Mouse (Mus musculus) heart, embryonic 15.5 days (tissue): ENCODE data around the gene Clba1. TPM values are rescaled to one million over a fixed set of nuclear protein-coding genes. Genes with fewer than 3 reads are reported as not detected.

Source experiments
- ATAC-seq: fragments of 200-750 bp; cut with Nextera tagmentation; replicated peaks from 2 replicates; pipeline ENCODE4 v1.8.0; 2017; ENCODE audit warnings: low read depth, moderate TSS enrichment; ENCODE audit not compliant: insufficient number of reproducible peaks, insufficient read depth, low FRiP score
- H3K27ac ChIP-seq: fragments of 300-500 bp; sonication (generic); 2 replicates; pipeline ENCODE4 v1.5.1; 2015; ENCODE audit warnings: mild to moderate bottlenecking, inconsistent platforms
- H3K27me3 ChIP-seq: fragments of 300-500 bp; sonication (generic); 2 replicates; pipeline ENCODE4 v1.6.1; 2015; ENCODE audit warnings: inconsistent platforms
- H3K36me3 ChIP-seq: fragments of 300-500 bp; sonication (generic); 2 replicates; pipeline ENCODE4 v1.6.1; 2015; ENCODE audit warnings: mild to moderate bottlenecking, inconsistent platforms
- H3K4me1 ChIP-seq: fragments of 300-500 bp; sonication (generic); replicated peaks from 2 replicates; pipeline ENCODE4 v1.6.1; 2015; ENCODE audit warnings: inconsistent platforms
- H3K4me2 ChIP-seq: fragments of 300-500 bp; sonication (generic); 2 replicates; pipeline ENCODE4 v1.6.1; 2015; ENCODE audit warnings: inconsistent platforms, mild to moderate bottlenecking, moderate library complexity
- H3K4me3 ChIP-seq: fragments of 300-500 bp; sonication (generic); 2 replicates; pipeline ENCODE4 v1.5.1; 2015; ENCODE audit warnings: mild to moderate bottlenecking, inconsistent platforms
- H3K9ac ChIP-seq: fragments of 300-500 bp; sonication (generic); 2 replicates; pipeline ENCODE4 v1.6.1; 2015; ENCODE audit warnings: mild to moderate bottlenecking, inconsistent platforms
- H3K9me3 ChIP-seq: fragments of 300-500 bp; sonication (generic); replicated peaks from 2 replicates; pipeline ENCODE4 v1.6.1; 2016; ENCODE audit warnings: inconsistent platforms
- WGBS: fragments of 180-500 bp; shearing (Covaris S2); methylation state at CpG from one replicate; pipeline ENCODE4 v1.1.7; 2015; ENCODE audit warnings: mixed read lengths; 5-methylcytosine and 5-hydroxymethylcytosine counted together
- polyA plus RNA-seq: library from polyadenylated mRNA; unstranded; fragments of >200 nt; fragmentation: Nextera tagmentation; extraction: Ambion mirVana; gene quantifications from 2 replicates; pipeline ENCODE4 v1.2.1, GENCODE M21; 2015

The Clba1 gene
- polyA plus RNA-seq, 1 experiment from 2014 or later = 5.7 TPM

DNA sequence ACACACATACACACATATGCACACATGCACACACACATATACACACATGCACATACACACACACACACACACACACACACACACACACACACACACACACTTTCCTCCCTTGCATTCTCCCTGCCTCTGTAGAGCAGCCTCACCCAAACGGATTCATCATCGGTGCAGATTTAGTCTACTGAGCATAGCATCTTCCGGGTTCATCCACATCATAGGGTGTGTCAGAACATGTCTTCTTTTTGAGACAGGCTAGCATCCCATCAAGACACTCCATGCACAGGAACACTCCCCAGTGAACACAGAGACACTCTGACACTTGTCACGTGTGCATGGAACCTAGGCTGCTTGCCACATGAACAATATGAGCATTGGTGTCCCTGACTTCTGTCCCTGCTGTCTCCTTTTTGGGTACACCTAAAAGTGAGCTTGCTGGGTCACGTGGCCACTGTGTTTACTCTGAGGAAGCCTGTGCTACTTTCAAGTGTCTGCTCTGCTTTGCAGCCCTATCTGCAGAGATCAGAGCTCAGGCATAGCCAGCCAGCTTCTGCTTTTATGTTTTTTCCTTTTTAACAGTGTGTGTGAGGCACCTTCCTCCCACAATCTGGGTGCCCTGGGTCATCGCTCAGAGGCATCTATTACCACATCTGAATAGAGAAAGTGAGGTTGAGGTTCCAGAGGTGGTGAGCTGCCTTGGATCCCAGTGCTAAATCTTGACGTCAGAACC lies 46.0 kb downstream of the Clba1 start:
- H3K9me3 ChIP-seq = no peaks in the 10 kb centered on the region
- no peaks in the 10 kb centered on the region for H3K4me1 ChIP-seq
- 63% methylated on average over 7 of the region's 7 CpGs for WGBS
- H3K27ac ChIP-seq = no peak overlapping the region
- H3K4me3 ChIP-seq = no peak overlapping the region
- ATAC-seq = no peak
- no peak overlapping the region for H3K4me2 ChIP-seq
- no peaks in the 10 kb centered on the region for H3K36me3 ChIP-seq
- H3K9ac ChIP-seq = no peak overlapping the region
- 0 out of 2 replicates have a peak, but pooled peaks cover 2% of the 10 kb centered on the region for H3K27me3 ChIP-seq

DNA sequence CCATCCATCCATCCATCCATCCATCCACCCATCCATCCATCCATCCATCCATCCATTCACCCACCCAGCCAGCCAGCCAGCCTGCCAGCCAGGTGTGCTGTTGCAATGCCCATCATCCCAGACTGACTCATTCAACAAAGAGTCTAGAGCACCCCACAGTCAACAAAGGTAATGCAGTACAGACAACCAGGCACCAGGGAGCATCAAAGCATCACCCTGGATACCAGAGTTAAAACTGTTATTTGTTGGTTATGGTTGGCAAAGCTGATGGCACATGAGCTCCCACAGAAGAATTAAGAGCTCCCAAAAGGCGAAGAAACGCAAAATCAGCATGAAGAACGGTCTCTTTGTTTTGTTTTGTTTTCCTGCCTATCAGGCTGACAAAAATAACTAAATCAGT lies 47.6 kb downstream of the Clba1 start:
- Histone ChIP-seq H3K9ac (no peak overlapping the region), H3K4me2 (no peak overlapping the region), H3K4me3 (no peak overlapping the region), H3K4me1 (no peaks in the 10 kb centered on the region), H3K27ac (no peak overlapping the region), H3K27me3 (0 out of 2 replicates have a peak, but pooled peaks cover 2% of the 10 kb centered on the region), H3K9me3 (no peaks in the 10 kb centered on the region), H3K36me3 (no peaks in the 10 kb centered on the region)
- 76% methylated on average over 3 of the region's 3 CpGs for WGBS
- no peak for ATAC-seq

DNA sequence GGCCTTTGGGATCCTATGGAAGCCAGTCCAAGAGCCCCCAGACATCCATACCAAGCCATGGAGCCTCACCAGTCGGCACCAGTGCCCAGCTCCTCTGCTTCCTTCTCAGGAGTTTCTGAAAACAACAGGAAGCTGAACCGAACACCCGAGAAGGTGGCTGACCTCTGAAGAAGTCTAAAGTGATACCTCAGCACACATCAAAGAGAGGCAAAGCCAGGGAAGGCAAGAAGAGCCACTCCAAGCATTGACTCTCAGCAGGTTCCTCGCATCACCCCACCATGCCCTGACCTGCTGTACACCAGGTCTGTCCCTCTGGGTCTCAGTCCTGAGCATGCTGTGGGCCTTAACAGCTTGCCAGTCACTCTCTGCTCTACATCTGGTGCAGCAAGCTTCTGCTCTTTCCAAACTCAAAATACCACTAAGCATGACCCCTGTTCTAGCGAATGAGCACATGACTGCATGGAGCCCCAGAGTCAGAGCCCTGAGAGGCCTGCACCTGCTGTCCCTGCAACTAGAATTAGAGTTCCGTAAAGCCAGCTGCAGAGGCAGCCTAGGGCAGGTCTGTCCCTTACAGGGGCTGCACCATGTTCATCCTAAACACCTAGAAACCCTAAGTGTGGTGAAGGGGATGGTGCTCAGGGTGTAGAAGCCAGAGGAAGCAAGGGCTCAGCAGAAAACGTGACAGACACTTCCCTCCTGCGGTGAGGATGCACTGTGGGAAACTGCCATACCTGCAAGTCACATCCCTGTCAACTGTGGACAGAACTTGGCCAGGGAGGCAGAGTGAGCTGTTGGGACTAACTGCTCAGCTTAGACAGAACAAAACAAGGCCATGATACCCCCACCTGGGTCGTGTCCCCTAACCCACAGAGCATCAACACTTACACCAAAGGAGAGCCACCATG lies 48.5 kb downstream of the Clba1 start:
- no peak overlapping the region for H3K27ac ChIP-seq
- peaks cover 4% of the 10 kb centered on the region; the same call in 1 of the 2 replicates for H3K4me1 ChIP-seq
- H3K4me2 ChIP-seq = no peak overlapping the region
- ATAC-seq = no peak
- WGBS = 58% methylated on average over 9 of the region's 9 CpGs
- H3K36me3 ChIP-seq = no peaks in the 10 kb centered on the region
- 0 out of 2 replicates have a peak, but pooled peaks cover 2% of the 10 kb centered on the region for H3K27me3 ChIP-seq
- no peak overlapping the region for H3K9ac ChIP-seq
- no peaks in the 10 kb centered on the region for H3K9me3 ChIP-seq
- no peak overlapping the region for H3K4me3 ChIP-seq

GRCm38 (mm10) chr12:112858581-112859336 lies 50.0 kb downstream of the Clba1 start:
- H3K4me1 ChIP-seq = peaks cover 4% of the 10 kb centered on the region; the same call in 1 of the 2 replicates
- no peaks in the 10 kb centered on the region for H3K9me3 ChIP-seq
- ATAC-seq = no peak
- H3K9ac ChIP-seq = no peak overlapping the region
- no peak overlapping the region for H3K4me2 ChIP-seq
- H3K27ac ChIP-seq = no peak overlapping the region
- no peak overlapping the region for H3K4me3 ChIP-seq
- H3K36me3 ChIP-seq = no peaks in the 10 kb centered on the region
- 86% methylated on average over 9 of the region's 9 CpGs for WGBS
- no peaks in the 10 kb centered on the region for H3K27me3 ChIP-seq

DNA sequence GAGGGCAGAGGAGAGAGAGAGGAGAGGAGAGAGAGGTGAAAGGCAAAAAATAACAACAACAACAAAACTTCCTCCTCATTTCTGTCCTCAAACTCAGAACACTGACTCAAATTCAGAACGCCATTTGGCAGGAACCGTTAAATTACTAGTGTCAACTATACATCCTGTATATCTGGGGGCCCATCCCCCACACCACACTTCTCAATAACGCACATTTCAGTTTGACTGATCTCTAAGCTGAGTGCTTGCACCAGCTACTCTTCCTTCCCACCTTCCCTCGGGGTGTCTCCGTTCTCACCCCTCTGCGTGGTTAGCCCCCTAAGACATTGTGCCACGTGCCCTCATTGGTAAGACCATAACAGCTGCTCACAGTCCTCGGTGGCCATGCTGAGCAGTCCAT lies 51.2 kb downstream of the Clba1 start:
- no peaks in the 10 kb centered on the region for H3K9me3 ChIP-seq
- no peak for ATAC-seq

GRCm38 (mm10) chr12:112860765-112861164 lies 52.0 kb downstream of the Clba1 start:
- H3K36me3 ChIP-seq = no peaks in the 10 kb centered on the region
- no peak overlapping the region for H3K9ac ChIP-seq
- H3K4me1 ChIP-seq = peaks cover 4% of the 10 kb centered on the region; the same call in 1 of the 2 replicates
- H3K9me3 ChIP-seq = no peaks in the 10 kb centered on the region
- 0 out of 2 replicates have a peak, but pooled peaks cover 4% of the 10 kb centered on the region for H3K27me3 ChIP-seq
- no peak overlapping the region for H3K4me2 ChIP-seq
- H3K27ac ChIP-seq = no peak overlapping the region
- H3K4me3 ChIP-seq = peak overlapping the region; percentile 5; the same call in 1 of the 2 replicates
- no peak for ATAC-seq
- 60% methylated on average over 7 of the region's 7 CpGs for WGBS

More for the DNA sequence above, 51.2 kb downstream of the Clba1 start:
- Histone ChIP-seq H3K27me3 (no peaks in the 10 kb centered on the region), H3K9ac (no peak overlapping the region), H3K27ac (no peak overlapping the region), H3K4me2 (peak overlapping the region; percentile 6; the same call in 1 of the 2 replicates), H3K4me1 (peaks cover 4% of the 10 kb centered on the region; the same call in 1 of the 2 replicates), H3K36me3 (no peaks in the 10 kb centered on the region), H3K4me3 (peak overlapping the region; percentile 5; the same call in 1 of the 2 replicates)
- WGBS = 61% methylated on average over 8 of the region's 8 CpGs

GRCm38 (mm10) chr12:112861911-112862321 lies 53.2 kb downstream of the Clba1 start:
- H3K9ac ChIP-seq = no peak overlapping the region
- H3K9me3 ChIP-seq = no peaks in the 10 kb centered on the region
- H3K27ac ChIP-seq = no peak overlapping the region
- no peaks in the 10 kb centered on the region for H3K36me3 ChIP-seq
- peaks cover 9% of the 10 kb centered on the region; the same call in 1 of the 2 replicates for H3K4me1 ChIP-seq
- H3K4me3 ChIP-seq = no peak overlapping the region
- WGBS = 61% methylated on average over 9 of the region's 9 CpGs
- ATAC-seq = no peak
- H3K27me3 ChIP-seq = 0 out of 2 replicates have a peak, but pooled peaks cover 4% of the 10 kb centered on the region
- no peak overlapping the region for H3K4me2 ChIP-seq

DNA sequence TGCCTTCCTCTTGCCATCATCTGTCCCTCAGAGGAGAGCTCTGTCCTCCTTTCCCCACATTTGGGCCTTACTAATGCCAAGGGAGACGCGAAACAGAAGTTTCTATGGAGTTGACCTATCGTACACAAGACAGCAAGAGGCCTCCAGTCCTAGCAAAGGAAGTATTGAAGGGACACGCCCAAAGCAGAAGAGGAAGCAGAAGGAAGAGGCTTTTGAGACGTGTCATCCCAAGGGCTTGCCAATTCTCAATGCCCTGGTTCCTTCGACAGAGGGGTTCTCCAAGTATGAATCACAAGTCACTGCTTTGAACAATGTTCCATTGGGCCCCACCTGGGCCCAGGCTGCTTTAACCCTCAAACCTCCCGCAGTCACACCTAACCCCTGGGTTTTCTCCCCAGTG lies 56.1 kb downstream of the Clba1 start:
- Histone ChIP-seq H3K4me3 (no peak overlapping the region), H3K9ac (no peak overlapping the region), H3K9me3 (no peaks in the 10 kb centered on the region), H3K4me2 (no peak overlapping the region), H3K27ac (no peak overlapping the region), H3K36me3 (no peaks in the 10 kb centered on the region), H3K4me1 (peaks cover 15% of the 10 kb centered on the region), H3K27me3 (peaks cover 13% of the 10 kb centered on the region)
- WGBS = 77% methylated on average over 7 of the region's 7 CpGs
- no peak for ATAC-seq

Other genes with a start within 250 kb of the Clba1 start
- 3.1 and 3.4 TPM in 2 replicates for gene Inf2, start 220.2 kb upstream of the Clba1 start, polyA plus RNA-seq
- 85.8 and 93.7 TPM in 2 replicates for gene Adssl1, start 188.9 kb upstream of the Clba1 start, polyA plus RNA-seq
- gene Siva1, start 164.3 kb upstream of the Clba1 start, polyA plus RNA-seq = 95.4 and 142 TPM in 2 replicates
- 139 and 169 TPM in 2 replicates for gene Akt1, start 134.1 kb upstream of the Clba1 start, polyA plus RNA-seq
- 4.8 and 7.6 TPM in 2 replicates for gene Zbtb42, start 130.1 kb upstream of the Clba1 start, polyA plus RNA-seq
- 4.8 and 7.9 TPM in 2 replicates for gene Cep170b, start 88.5 kb upstream of the Clba1 start, polyA plus RNA-seq
- 7.2 and 34.0 TPM in 2 replicates for gene Pld4, start 48.3 kb upstream of the Clba1 start, polyA plus RNA-seq
- 2.1 and 2.4 TPM in 2 replicates for gene Ahnak2, start 6.3 kb upstream of the Clba1 start, polyA plus RNA-seq
- gene Cdca4, start 20.5 kb downstream of the Clba1 start, polyA plus RNA-seq = 34.6 and 53.3 TPM in 2 replicates
- gene Gpr132, start 59.3 kb downstream of the Clba1 start, polyA plus RNA-seq = 0.19 and 2.2 TPM in 2 replicates
- 3.7 and 6.6 TPM in 2 replicates for gene Jag2, start 120.8 kb downstream of the Clba1 start, polyA plus RNA-seq
- gene Nudt14, start 133.2 kb downstream of the Clba1 start, polyA plus RNA-seq = 32.1 and 48.3 TPM in 2 replicates
- gene Btbd6, start 167.5 kb downstream of the Clba1 start, polyA plus RNA-seq = 19.4 and 23.5 TPM in 2 replicates
- gene Brf1, start 191.8 kb downstream of the Clba1 start, polyA plus RNA-seq = 30.2 and 47.2 TPM in 2 replicates
- gene Pacs2, start 205.6 kb downstream of the Clba1 start, polyA plus RNA-seq = 6.9 and 9.0 TPM in 2 replicates